Mouse (Mus musculus) megakaryocyte, embryonic 14.5 days (primary cell): Measurements from ENCODE around the gene Vmn2r20. TPM values are rescaled to one million over a fixed set of nuclear protein-coding genes. Genes with fewer than 3 reads are reported as not detected.
"Not testable (repeated sequence)": the region's sequence is repeated elsewhere in the genome, so short reads cannot be mapped to it uniquely, and the experiment has no call there.

Experiments used
- H3K27me3 ChIP-seq: replicated peaks from 2 replicates; pipeline ENCODE3; 2012; ENCODE audit warnings: inconsistent platforms
- H3K36me3 ChIP-seq: replicated peaks from 2 replicates; pipeline ENCODE3; 2012; ENCODE audit warnings: low read length, inconsistent platforms, mixed read lengths
- H3K4me1 ChIP-seq: 2 replicates; pipeline ENCODE4 v1.6.1; 2012; ENCODE audit warnings: inconsistent platforms
- H3K4me3 ChIP-seq: replicated peaks from 2 replicates; pipeline ENCODE3; 2012; ENCODE audit warnings: moderate library complexity, mild to moderate bottlenecking, inconsistent platforms
- H3K9me3 ChIP-seq: 2 replicates; pipeline ENCODE4 v1.6.1; 2012; ENCODE audit warnings: inconsistent platforms
- FLI1 ChIP-seq: IDR thresholded peaks from 2 replicates; pipeline ENCODE4 v1.6.1; 2012; ENCODE audit warnings: low read length, inconsistent platforms, mixed read lengths
- GATA1 ChIP-seq: IDR thresholded peaks from 3 replicates; pipeline ENCODE4 v1.6.1; 2012; ENCODE audit warnings: mixed read lengths, low read length, inconsistent platforms, borderline replicate concordance
- polyA plus RNA-seq: library from polyadenylated mRNA; stranded (reverse); fragments of >175 nt; gene quantifications from 2 replicates; pipeline ENCODE4 v1.2.3, GENCODE M21; 2012; ENCODE audit warnings: low replicate concordance; ENCODE audit not compliant: insufficient read depth

Vmn2r20 gene
- polyA plus RNA-seq, result not detected in 2 replicates

DNA sequence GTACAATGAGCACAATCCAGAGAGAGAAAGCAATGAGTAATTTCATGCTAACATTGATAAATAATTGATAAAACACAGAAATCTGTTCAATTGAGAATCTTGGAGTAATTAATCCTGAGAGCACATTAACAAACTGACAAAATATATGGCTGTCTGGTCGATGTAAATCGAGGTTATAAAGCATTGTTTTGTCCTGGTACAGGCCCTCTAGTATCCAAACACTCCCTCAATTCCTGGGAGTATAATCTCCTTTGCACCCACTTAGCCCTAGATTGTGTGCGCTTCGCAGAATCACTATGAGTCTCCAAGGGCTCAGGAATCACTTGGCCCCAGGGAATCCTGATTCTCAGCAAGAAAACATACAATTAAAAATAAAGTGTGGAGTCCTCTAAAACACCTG lies at the start of gene Vmn2r20:
Gene Vmn2r20, minus strand, starts transcription at position 101 of the 400 bp plus-strand sequence.
- not testable (repeated sequence) for H3K4me1 ChIP-seq, H3K36me3 ChIP-seq, H3K27me3 ChIP-seq, H3K9me3 ChIP-seq, H3K4me3 ChIP-seq

- not testable (repeated sequence) for H3K4me3 ChIP-seq, H3K9me3 ChIP-seq, H3K4me1 ChIP-seq, H3K27me3 ChIP-seq, H3K36me3 ChIP-seq
Measured at GRCm38 (mm10) chr6:123424413-123424812, 6.5 kb upstream of the Vmn2r20 start.

DNA sequence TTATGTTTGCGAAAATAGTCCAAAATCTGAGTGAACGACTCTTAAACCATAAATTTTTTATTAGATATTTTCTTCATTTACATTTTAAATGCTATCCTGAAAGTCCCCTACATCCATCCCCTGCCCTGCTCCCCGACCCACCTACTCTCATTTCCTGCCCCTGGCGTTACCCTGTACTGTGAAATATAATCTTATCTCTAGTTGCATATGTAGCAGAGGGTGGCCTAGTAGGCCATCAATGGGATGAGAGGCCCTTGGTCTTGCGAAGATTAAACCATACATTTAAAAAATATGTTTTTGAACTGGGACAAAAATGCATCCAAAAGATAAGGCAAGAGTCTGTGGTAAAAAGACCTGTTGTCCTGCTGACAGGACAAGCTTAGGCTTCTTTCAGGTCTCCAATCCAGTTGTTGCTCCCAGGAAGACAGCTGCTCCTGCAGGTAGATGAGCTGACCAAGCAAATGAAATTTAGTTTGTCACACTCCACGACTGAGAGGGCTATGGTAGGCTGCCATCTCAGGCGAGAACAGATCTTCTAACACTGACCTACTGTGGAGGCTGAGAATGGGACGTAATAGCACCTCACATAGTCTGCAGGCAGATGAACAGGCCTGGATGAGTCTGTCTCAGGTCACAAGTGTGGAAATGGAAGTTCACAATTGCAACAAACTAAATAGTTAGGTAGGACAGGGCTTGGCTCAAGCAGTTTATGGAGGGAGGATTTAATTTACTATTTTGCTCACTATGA lies 10.8 kb downstream of the Vmn2r20 start:
- H3K36me3 ChIP-seq, H3K9me3 ChIP-seq, H3K27me3 ChIP-seq, H3K4me1 ChIP-seq, H3K4me3 ChIP-seq: not testable (repeated sequence)

GRCm38 (mm10) chr6:123388824-123389223 lies 29.1 kb downstream of the Vmn2r20 start:
- not testable (repeated sequence) for H3K36me3 ChIP-seq, H3K4me3 ChIP-seq, H3K4me1 ChIP-seq, H3K9me3 ChIP-seq, H3K27me3 ChIP-seq

- Histone ChIP-seq H3K9me3 (no peaks in the 10 kb centered on the region), H3K4me3 (no peak overlapping the region), H3K36me3 (no peaks in the 10 kb centered on the region), H3K27me3 (no peaks in the 10 kb centered on the region), H3K4me1 (no peaks in the 10 kb centered on the region)
- TF ChIP-seq GATA1 (no peak), FLI1 (no peak)
Measured at GRCm38 (mm10) chr6:123346141-123346540, 71.8 kb downstream of the Vmn2r20 start.

- Histone ChIP-seq H3K9me3 (no peaks in the 10 kb centered on the region), H3K27me3 (no peaks in the 10 kb centered on the region)
- TF ChIP-seq GATA1 (no peak), FLI1 (no peak)
Measured at GRCm38 (mm10) chr6:123340093-123340492, 77.8 kb downstream of the Vmn2r20 start.

GRCm38 (mm10) chr6:123332503-123332902 lies 85.4 kb downstream of the Vmn2r20 start:
- Histone ChIP-seq H3K4me1 (peaks cover 3% of the 10 kb centered on the region; the same call in 1 of the 2 replicates), H3K9me3 (no peaks in the 10 kb centered on the region), H3K4me3 (no peak overlapping the region), H3K36me3 (no peaks in the 10 kb centered on the region), H3K27me3 (no peaks in the 10 kb centered on the region)
- TF ChIP-seq GATA1 (no peak), FLI1 (no peak)

More at GRCm38 (mm10) chr6:123340093-123340492, 77.8 kb downstream of the Vmn2r20 start:
- H3K4me3 ChIP-seq, result no peak overlapping the region
- H3K36me3 ChIP-seq, result no peaks in the 10 kb centered on the region
- no peaks in the 10 kb centered on the region for H3K4me1 ChIP-seq

Other genes with a start within 250 kb of the Vmn2r20 start
- not detected in 2 replicates for gene Clec4b2, start 245.2 kb downstream of the Vmn2r20 start, polyA plus RNA-seq
- 8.3 TPM in 1 of 2 replicates, not detected in the other for gene Clec4n, start 188.3 kb downstream of the Vmn2r20 start, polyA plus RNA-seq
- gene Clec4d, start 156.0 kb downstream of the Vmn2r20 start, polyA plus RNA-seq, result 4.7 TPM in 1 of 2 replicates, not detected in the other
- 1.0 TPM in 1 of 2 replicates, not detected in the other for gene Clec4e, start 128.2 kb downstream of the Vmn2r20 start, polyA plus RNA-seq
- not detected in 2 replicates for gene Vmn2r19, start 109.8 kb downstream of the Vmn2r20 start, polyA plus RNA-seq
- gene Vmn2r21, start 115.3 kb upstream of the Vmn2r20 start, polyA plus RNA-seq, result not detected in 2 replicates
- gene Vmn2r22, start 232.6 kb upstream of the Vmn2r20 start, polyA plus RNA-seq, result not detected in 2 replicates